Mouse (Mus musculus) urinary bladder, adult 18-20 months (tissue): ENCODE measurements around the gene Gm5862.
A peak's percentile ranks its signal among the peaks of the same experiment; 100 is the strongest.
"Not testable (repeated sequence)": the region's sequence is repeated elsewhere in the genome, so short reads cannot be mapped to it uniquely, and the experiment has no call there.

Source experiments
- DNase-seq, 2 experiments: peaks; one replicate each; pipeline ENCODE4 v3.0.0; 2022; ENCODE audit warnings: low spot score in 2 of 2, mixed read lengths in 2 of 2

Gene Gm5862

DNA sequence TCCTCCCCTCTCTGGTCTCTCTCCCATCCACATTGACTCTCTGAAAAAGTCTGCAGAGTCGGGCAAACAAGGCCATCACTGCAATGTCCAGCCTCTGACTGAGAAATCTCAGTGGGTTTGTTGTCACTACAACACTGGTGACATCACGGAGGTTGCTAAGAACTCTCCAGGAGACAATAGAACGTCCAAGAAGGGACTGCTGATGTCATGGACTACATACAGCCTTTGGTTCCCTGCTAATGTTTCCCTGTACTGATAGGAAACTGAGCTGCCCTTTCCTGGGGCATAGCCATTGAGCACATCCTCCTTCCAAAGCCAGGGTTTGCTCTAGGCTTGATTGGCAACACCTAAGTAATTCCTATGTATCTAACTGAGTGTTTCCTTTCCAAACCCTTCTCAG is at the start of gene Gm5862:
Gene Gm5862, minus strand, starts transcription at position 101 of the 400 bp plus-strand sequence.
- DNase-seq, result not testable (repeated sequence)

- no peak for DNase-seq
These were observed 48.0 kb upstream of the Gm5862 start for GRCm38 (mm10) chr5:26070716-26071115.

DNA sequence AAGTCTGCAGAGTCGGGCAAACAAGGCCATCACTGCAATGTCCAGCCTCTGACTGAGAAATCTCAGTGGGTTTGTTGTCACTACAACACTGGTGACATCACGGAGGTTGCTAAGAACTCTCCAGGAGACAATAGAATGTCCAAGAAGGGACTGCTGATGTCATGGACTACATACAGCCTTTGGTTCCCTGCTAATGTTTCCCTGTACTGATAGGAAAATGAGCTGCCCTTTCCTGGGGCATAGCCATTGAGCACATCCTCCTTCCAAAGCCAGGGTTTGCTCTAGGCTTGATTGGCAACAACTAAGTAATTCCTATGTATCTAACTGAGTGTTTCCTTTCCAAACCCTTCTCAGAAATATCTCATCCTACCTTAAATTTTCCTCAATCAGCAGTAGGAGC is 35.8 kb upstream of the Gm5862 start, which contains the start of gene Gm7347:
Gene Gm7347, minus strand, starts transcription at position 101 of the 400 bp plus-strand sequence.
- not testable (repeated sequence) for DNase-seq

DNA sequence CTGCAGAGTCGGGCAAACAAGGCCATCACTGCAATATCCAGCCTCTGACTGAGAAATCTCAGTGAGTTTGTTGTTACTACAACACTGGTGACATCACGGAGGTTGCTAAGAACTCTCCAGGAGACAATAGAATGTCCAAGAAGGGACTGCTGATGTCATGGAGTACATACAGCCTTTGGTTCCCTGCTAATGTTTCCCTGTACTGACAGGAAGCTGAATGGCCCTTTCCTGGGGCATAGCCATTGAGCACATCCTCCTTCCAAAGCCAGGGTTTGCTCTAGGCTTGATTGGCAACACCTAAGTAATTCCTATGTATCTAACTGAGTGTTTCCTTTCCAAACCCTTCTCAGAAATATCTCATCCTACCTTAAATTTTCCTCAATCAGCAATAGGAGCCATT is 16.7 kb upstream of the Gm5862 start, which contains the start of gene Speer4a:
Gene Speer4a, minus strand, starts transcription at position 101 of the 400 bp plus-strand sequence.
- not testable (repeated sequence) for DNase-seq

- not testable (repeated sequence) for DNase-seq
These were observed 15.0 kb downstream of the Gm5862 start for GRCm38 (mm10) chr5:26007697-26008096.

GRCm38 (mm10) chr5:26006937-26007695 is 15.6 kb downstream of the Gm5862 start:
- DNase-seq, result peak in 1 of 2 experiments; percentile 9

DNA sequence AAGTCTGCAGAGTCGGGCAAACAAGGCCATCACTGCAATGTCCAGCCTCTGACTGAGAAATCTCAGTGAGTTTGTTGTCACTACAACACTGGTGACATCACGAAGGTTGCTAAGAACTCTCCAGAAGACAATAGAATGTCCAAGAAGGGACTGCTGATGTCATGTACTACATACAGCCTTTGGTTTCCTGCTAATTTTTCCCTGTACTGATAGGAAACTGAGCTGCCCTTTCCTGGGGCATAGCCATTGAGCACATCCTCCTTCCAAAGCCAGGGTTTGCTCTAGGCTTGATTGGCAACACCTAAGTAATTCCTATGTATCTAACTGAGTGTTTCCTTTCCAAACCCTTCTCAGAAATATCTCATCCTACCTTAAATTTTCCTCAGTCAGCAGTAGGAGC is 18.0 kb downstream of the Gm5862 start, which contains the start of gene Gm1979:
Gene Gm1979, minus strand, starts transcription at position 101 of the 400 bp plus-strand sequence.
- not testable (repeated sequence) for DNase-seq

DNA sequence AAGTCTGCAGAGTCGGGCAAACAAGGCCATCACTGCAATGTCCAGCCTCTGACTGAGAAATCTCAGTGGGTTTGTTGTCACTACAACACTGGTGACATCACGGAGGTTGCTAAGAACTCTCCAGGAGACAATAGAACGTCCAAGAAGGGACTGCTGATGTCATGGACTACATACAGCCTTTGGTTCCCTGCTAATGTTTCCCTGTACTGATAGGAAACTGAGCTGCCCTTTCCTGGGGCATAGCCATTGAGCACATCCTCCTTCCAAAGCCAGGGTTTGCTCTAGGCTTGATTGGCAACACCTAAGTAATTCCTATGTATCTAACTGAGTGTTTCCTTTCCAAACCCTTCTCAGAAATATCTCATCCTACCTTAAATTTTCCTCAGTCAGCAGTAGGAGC is 34.2 kb downstream of the Gm5862 start, which contains the start of gene Gm21698:
Gene Gm21698, minus strand, starts transcription at position 101 of the 400 bp plus-strand sequence.
- DNase-seq, result not testable (repeated sequence)

GRCm38 (mm10) chr5:25972563-25972962 is 50.2 kb downstream of the Gm5862 start, which contains the start of gene Gm21680:
Gm21680 (minus strand) TSS chr5:25972663.
- not testable (repeated sequence) for DNase-seq
